Mouse (Mus musculus) lung, postnatal 4 days (tissue): ENCODE data around the gene Gm5416.
"Not testable (repeated sequence)": the region's sequence is repeated elsewhere in the genome, so short reads cannot be mapped to it uniquely, and the experiment has no call there.

Experiments used
- DNase-seq, 2 experiments: peaks; one replicate each; pipeline ENCODE4 v3.0.0; 2021

Gm5416 gene

GRCm38 (mm10) chr16:36209967-36210453 is at the start of gene Gm5416:
Gm5416 (plus strand) TSS chr16:36210403.
- DNase-seq: no peak

DNA sequence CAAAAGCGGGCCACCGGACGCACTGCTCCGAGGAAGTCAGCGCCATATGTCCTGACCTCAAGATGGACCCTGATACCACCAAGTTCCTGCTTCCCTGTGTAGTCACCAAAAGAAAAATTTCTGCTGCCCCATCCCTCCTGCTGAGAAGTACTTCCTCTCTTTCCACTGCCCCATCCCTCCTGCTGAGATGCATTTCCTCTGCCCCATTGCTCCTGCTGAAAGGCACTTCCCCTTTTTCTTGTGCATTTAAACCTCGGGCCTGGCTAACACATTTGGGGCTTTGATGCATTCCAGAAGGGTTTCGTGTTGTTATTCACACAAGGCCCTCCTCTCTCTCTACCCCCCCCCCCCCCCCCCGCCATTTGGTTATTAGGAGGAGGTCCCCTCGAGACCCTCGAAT is 42.4 kb upstream of the Gm5416 start:
- not testable (repeated sequence) for DNase-seq

DNA sequence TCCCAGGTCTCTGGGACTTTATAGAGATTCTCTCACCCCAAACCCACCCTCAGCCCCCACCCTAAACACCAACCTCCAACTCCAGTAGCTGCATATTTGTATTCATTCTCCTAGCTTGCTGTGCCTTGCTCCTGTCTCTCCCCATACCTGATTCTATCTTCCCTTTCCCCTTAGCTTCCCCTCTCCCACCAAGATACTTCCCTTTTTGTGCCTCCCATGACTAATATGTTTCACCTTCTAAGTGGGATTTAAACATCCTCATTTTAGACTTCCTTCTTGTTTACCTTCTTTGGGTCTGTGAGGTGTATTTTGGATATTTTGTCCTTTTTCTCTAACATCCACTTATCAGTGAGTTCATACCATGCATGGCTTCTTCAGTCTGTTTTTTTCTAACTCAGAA is 34.1 kb upstream of the Gm5416 start:
- DNase-seq: no peak

- DNase-seq: no peak
Measured at GRCm38 (mm10) chr16:36179910-36180309, 30.3 kb upstream of the Gm5416 start.

- not testable (repeated sequence) for DNase-seq
Measured at GRCm38 (mm10) chr16:36183912-36184311, 26.3 kb upstream of the Gm5416 start, which contains the start of gene Gm5483. Gm5483 (plus strand) TSS chr16:36184212.

GRCm38 (mm10) chr16:36199226-36199625 is 11.0 kb upstream of the Gm5416 start:
- DNase-seq: no peak

- DNase-seq: no peak
Measured at GRCm38 (mm10) chr16:36203846-36204245, 6.4 kb upstream of the Gm5416 start.

- not testable (repeated sequence) for DNase-seq
Measured at GRCm38 (mm10) chr16:36205684-36206083, 4.5 kb upstream of the Gm5416 start.

GRCm38 (mm10) chr16:36221168-36221567 is 11.0 kb downstream of the Gm5416 start, which contains the start of gene 2010005H15Rik:
2010005H15Rik (plus strand) TSS chr16:36221468.
- not testable (repeated sequence) for DNase-seq

GRCm38 (mm10) chr16:36260585-36260984 is 50.4 kb downstream of the Gm5416 start:
- peak in 1 of 2 experiments; percentile 9 for DNase-seq
